Mouse (Mus musculus) testis, adult 2 months (tissue): ENCODE results near the gene Aars2.

Experiments used
- CTCF ChIP-seq: fragments of 200-500 bp; IDR thresholded peaks from 2 replicates; pipeline ENCODE4 v1.5.1; 2012; ENCODE audit warnings: low read depth, mild to moderate bottlenecking, inconsistent platforms, low read length, moderate library complexity; ENCODE audit not compliant: control insufficient read depth, insufficient read depth, insufficient replicate concordance
- POLR2A ChIP-seq: fragments of 200-500 bp; IDR thresholded peaks from 2 replicates; pipeline ENCODE4 v1.6.1; 2012; ENCODE audit warnings: low read depth, mild to moderate bottlenecking, inconsistent platforms, low read length, moderate library complexity; ENCODE audit not compliant: control insufficient read depth

GRCm38 (mm10) chr17:45569999-45570398 lies 63.4 kb downstream of the Aars2 start:
- TF ChIP-seq POLR2A (no peak), CTCF (no peak)
